Mouse (Mus musculus) liver, embryonic 16.5 days (tissue): ENCODE results near the gene Rgn. TPM values are rescaled to one million over a fixed set of nuclear protein-coding genes. Genes with fewer than 3 reads are reported as not detected.

Experiments used
- ATAC-seq: fragments of 200-750 bp; cut with Nextera tagmentation; 2 replicates; pipeline ENCODE4 v1.8.0; 2017; ENCODE audit warnings: low read depth, mild to moderate bottlenecking, moderate number of reproducible peaks, moderate library complexity
- H3K27ac ChIP-seq: fragments of 300-500 bp; sonication (generic); 2 replicates; pipeline ENCODE4 v1.5.1; 2014; ENCODE audit warnings: mild to moderate bottlenecking, low read length
- H3K27me3 ChIP-seq: fragments of 300-500 bp; sonication (generic); 2 replicates; pipeline ENCODE4 v1.6.1; 2014; ENCODE audit warnings: low read depth, low read length, mixed read lengths; ENCODE audit not compliant: control insufficient read depth, insufficient read depth
- H3K36me3 ChIP-seq: fragments of 300-500 bp; sonication (generic); 2 replicates; pipeline ENCODE4 v1.6.1; 2014; ENCODE audit warnings: mild to moderate bottlenecking; ENCODE audit not compliant: control insufficient read depth, insufficient read depth
- H3K4me1 ChIP-seq: fragments of 300-500 bp; sonication (generic); 2 replicates; pipeline ENCODE4 v1.6.1; 2014; ENCODE audit warnings: low read depth, low read length, mixed read lengths; ENCODE audit not compliant: control insufficient read depth
- H3K4me2 ChIP-seq: fragments of 300-500 bp; sonication (generic); 2 replicates; pipeline ENCODE4 v1.6.1; 2014; ENCODE audit warnings: low read depth, low read length, mixed read lengths
- H3K4me3 ChIP-seq: fragments of 300-500 bp; sonication (generic); 2 replicates; pipeline ENCODE4 v1.5.1; 2014; ENCODE audit warnings: low read depth, mild to moderate bottlenecking, low read length
- H3K9ac ChIP-seq: fragments of 300-500 bp; sonication (generic); 2 replicates; pipeline ENCODE4 v1.6.1; 2014; ENCODE audit warnings: low read depth, low read length
- H3K9me3 ChIP-seq: fragments of 300-500 bp; sonication (generic); replicated peaks from 2 replicates; pipeline ENCODE4 v1.6.1; 2016; ENCODE audit warnings: low read length; ENCODE audit not compliant: control insufficient read depth
- WGBS: fragments of 180-500 bp; shearing (Covaris S2); extraction: QIAGEN DNeasy Blood & Tissue Kit; methylation state at CpG from one replicate; pipeline ENCODE4 v1.1.7; 2014; ENCODE audit not compliant: insufficient replicate concordance; 5-methylcytosine and 5-hydroxymethylcytosine counted together
- polyA plus RNA-seq: library from polyadenylated mRNA; unstranded; fragments of >200 nt; fragmentation: Nextera tagmentation; extraction: Ambion mirVana; gene quantifications from 2 replicates; pipeline ENCODE4 v1.2.1, GENCODE M21; 2015

The Rgn gene
- polyA plus RNA-seq: 203 and 206 TPM in 2 replicates

GRCm38 (mm10) chrX:20549532-20549931 lies at the start of gene Rgn:
Gene Rgn (plus strand): TSS chrX:20549787.
- no peaks in the 10 kb centered on the region for H3K27me3 ChIP-seq
- ATAC-seq: peak; percentile 52
- no peaks in the 10 kb centered on the region for H3K4me1 ChIP-seq
- peak within 1 kb of the TSS; percentile 36 for H3K4me3 ChIP-seq
- no peak within 1 kb of the TSS for H3K9ac ChIP-seq
- H3K27ac ChIP-seq: peak within 1 kb of the TSS; percentile 29; the same call in 1 of the 2 replicates
- peak within 1 kb of the TSS; percentile 17; the same call in 1 of the 2 replicates for H3K4me2 ChIP-seq
- H3K36me3 ChIP-seq: no peaks in the 10 kb centered on the region
- WGBS: 37% methylated on average over 3 of the region's 3 CpGs
- no peaks in the 10 kb centered on the region for H3K9me3 ChIP-seq

GRCm38 (mm10) chrX:20520290-20520939 lies 29.2 kb upstream of the Rgn start:
- H3K27ac ChIP-seq: peak overlapping the region; percentile 7; the same call in 1 of the 2 replicates

GRCm38 (mm10) chrX:20521578-20521977 lies 28.0 kb upstream of the Rgn start:
- no peaks in the 10 kb centered on the region for H3K36me3 ChIP-seq

More at GRCm38 (mm10) chrX:20520290-20520939, 29.2 kb upstream of the Rgn start:
- H3K4me2 ChIP-seq: no peak overlapping the region
- H3K9ac ChIP-seq: no peak overlapping the region
- no peaks in the 10 kb centered on the region for H3K27me3 ChIP-seq
- no peaks in the 10 kb centered on the region for H3K4me1 ChIP-seq
- no peak overlapping the region for H3K4me3 ChIP-seq
- H3K36me3 ChIP-seq: no peaks in the 10 kb centered on the region
- peak; percentile 55 for ATAC-seq
- 62% methylated on average over 7 of the region's 7 CpGs for WGBS
- H3K9me3 ChIP-seq: no peaks in the 10 kb centered on the region

GRCm38 (mm10) chrX:20532621-20533020 lies 17.0 kb upstream of the Rgn start:
- H3K4me3 ChIP-seq: no peak overlapping the region
- H3K9ac ChIP-seq: no peak overlapping the region
- no peak overlapping the region for H3K4me2 ChIP-seq
- H3K36me3 ChIP-seq: no peaks in the 10 kb centered on the region
- no peaks in the 10 kb centered on the region for H3K4me1 ChIP-seq
- H3K27me3 ChIP-seq: no peaks in the 10 kb centered on the region
- no peak overlapping the region for H3K27ac ChIP-seq
- no peak for ATAC-seq
- no peaks in the 10 kb centered on the region for H3K9me3 ChIP-seq
- 20% methylated on average over 1 of the region's 1 CpGs for WGBS

More at GRCm38 (mm10) chrX:20521578-20521977, 28.0 kb upstream of the Rgn start:
- no peak overlapping the region for H3K4me2 ChIP-seq
- no peak for ATAC-seq
- H3K27me3 ChIP-seq: no peaks in the 10 kb centered on the region
- H3K4me1 ChIP-seq: no peaks in the 10 kb centered on the region
- no peak overlapping the region for H3K4me3 ChIP-seq
- no peak overlapping the region for H3K27ac ChIP-seq
- no peaks in the 10 kb centered on the region for H3K9me3 ChIP-seq
- H3K9ac ChIP-seq: no peak overlapping the region

GRCm38 (mm10) chrX:20543867-20544266 lies 5.7 kb upstream of the Rgn start:
- Histone ChIP-seq H3K4me3 (no peak overlapping the region), H3K4me2 (no peak overlapping the region), H3K4me1 (no peaks in the 10 kb centered on the region), H3K27me3 (no peaks in the 10 kb centered on the region), H3K36me3 (no peaks in the 10 kb centered on the region), H3K9ac (no peak overlapping the region), H3K9me3 (no peaks in the 10 kb centered on the region), H3K27ac (no peak overlapping the region)
- no peak for ATAC-seq
- WGBS: 71% methylated on average over 3 of the region's 3 CpGs

- Histone ChIP-seq H3K4me3 (no peak overlapping the region), H3K27ac (peak overlapping the region; percentile 70), H3K4me1 (no peaks in the 10 kb centered on the region), H3K4me2 (no peak overlapping the region), H3K27me3 (no peaks in the 10 kb centered on the region), H3K36me3 (no peaks in the 10 kb centered on the region), H3K9ac (no peak overlapping the region), H3K9me3 (no peaks in the 10 kb centered on the region)
- WGBS: 47% methylated on average over 5 of the region's 5 CpGs
- ATAC-seq: no peak
These were observed 2.0 kb upstream of the Rgn start for GRCm38 (mm10) chrX:20547609-20548008.

GRCm38 (mm10) chrX:20548011-20548879 lies 1.3 kb upstream of the Rgn start:
- ATAC-seq: peak; percentile 77
- Histone ChIP-seq H3K27me3 (no peaks in the 10 kb centered on the region), H3K9ac (no peak overlapping the region)

GRCm38 (mm10) chrX:20548880-20549440 lies 627 bp upstream of the Rgn start:
- no peak for ATAC-seq
- Histone ChIP-seq H3K27me3 (no peaks in the 10 kb centered on the region), H3K9ac (no peak overlapping the region), H3K4me1 (no peaks in the 10 kb centered on the region), H3K9me3 (no peaks in the 10 kb centered on the region), H3K36me3 (no peaks in the 10 kb centered on the region), H3K27ac (peak overlapping the region; percentile 29; the same call in 1 of the 2 replicates), H3K4me3 (no peak overlapping the region), H3K4me2 (peak overlapping the region; percentile 17; the same call in 1 of the 2 replicates)
- WGBS: 40% methylated on average over 1 of the region's 1 CpGs

More at GRCm38 (mm10) chrX:20548011-20548879, 1.3 kb upstream of the Rgn start:
- Histone ChIP-seq H3K27ac (peak overlapping the region; percentile 70), H3K9me3 (no peaks in the 10 kb centered on the region), H3K4me1 (no peaks in the 10 kb centered on the region), H3K4me2 (peak overlapping the region; percentile 41), H3K36me3 (no peaks in the 10 kb centered on the region), H3K4me3 (peak overlapping the region; percentile 17; the same call in 1 of the 2 replicates)
- WGBS: 15% methylated on average over 24 of the region's 24 CpGs
